Mouse (Mus musculus): Measurements from ENCODE around the gene Pkp4. TPM values are rescaled to one million over a fixed set of nuclear protein-coding genes. Genes with fewer than 3 reads are reported as not detected.
A peak's percentile ranks its signal among the peaks of the same experiment; 100 is the strongest.

Pkp4 gene
- total RNA-seq (2021) = 100 to 1,000 TPM; 274 to 299 TPM

DNA sequence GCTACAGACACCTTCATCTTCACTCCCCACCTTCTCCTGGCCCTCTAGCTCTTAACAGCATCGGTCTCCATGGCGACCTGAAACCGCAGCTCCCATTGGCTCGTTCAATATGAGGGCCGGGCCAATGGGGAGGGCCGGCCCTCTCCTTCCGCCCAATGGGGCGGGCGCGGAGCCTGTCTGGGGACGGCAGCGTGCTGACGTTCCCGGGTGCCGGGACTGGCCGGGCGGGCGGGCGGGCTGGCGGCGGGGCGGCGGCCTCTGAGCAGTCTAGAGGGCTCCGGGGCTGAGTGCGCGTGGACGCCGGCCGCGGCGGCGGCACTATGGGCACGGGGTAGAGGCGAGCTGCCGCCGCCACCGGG lies at the start of gene Pkp4, which contains the start of gene Ccdc148:
Pkp4 (plus strand) TSS at position 246 of the 359 bp plus-strand sequence.
Ccdc148 (minus strand) TSS at position 79 of the 359 bp plus-strand sequence.
- peak; percentile 70 for DNase-seq (ENCODE audit: extremely low spot score in 1 of 2, low spot score in 1 of 2)

- no peak for DNase-seq (ENCODE audit: extremely low spot score in 1 of 2, low spot score in 1 of 2)
Observed at GRCm38 (mm10) chr2:59129023-59129422, 31.6 kb upstream of the Pkp4 start.

DNA sequence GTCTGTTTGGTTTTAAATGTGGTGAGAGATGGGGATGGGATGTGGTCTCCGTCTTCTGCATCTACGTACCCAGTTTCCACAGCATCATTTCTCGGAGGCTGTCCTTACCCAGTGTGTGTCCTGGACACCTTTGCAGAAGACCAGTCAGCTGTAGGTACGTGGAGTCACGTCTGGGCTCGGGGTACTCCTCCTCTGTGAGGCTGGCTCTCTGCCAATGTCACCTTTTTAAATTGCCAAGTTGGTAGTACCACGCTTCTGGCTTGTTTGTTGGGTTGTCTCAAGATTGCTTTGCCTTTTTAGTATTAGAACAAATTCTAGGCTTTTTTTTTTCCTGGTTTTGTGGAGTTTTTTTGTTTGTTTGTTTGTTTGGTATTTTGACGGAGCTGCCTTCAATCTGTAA lies 30.8 kb upstream of the Pkp4 start:
- DNase-seq (ENCODE audit: extremely low spot score in 1 of 2, low spot score in 1 of 2) = no peak

DNA sequence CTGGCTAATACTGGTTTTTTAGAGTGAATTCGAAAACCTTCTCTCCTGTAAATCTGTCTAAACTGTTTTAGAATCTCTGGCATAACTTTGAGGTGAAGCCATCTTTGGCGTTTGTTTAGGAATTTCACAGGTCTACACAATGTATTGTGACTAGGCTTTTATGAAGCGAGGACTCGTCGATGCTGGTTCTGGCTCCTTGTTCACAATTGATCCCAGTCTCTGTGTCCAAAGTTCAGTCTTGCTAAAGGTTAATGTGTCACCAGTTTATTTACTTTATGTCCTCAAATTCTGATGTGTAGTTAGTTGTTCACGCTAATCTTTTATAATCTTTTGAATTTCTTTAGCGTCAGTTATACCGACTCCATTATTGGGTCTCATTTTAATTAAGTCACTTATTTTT lies 29.6 kb upstream of the Pkp4 start:
- no peak for DNase-seq (ENCODE audit: extremely low spot score in 1 of 2, low spot score in 1 of 2)

- DNase-seq (ENCODE audit: extremely low spot score in 1 of 2, low spot score in 1 of 2) = no peak
Observed at GRCm38 (mm10) chr2:59155428-59155827, 5.2 kb upstream of the Pkp4 start.

- no peak for DNase-seq (ENCODE audit: extremely low spot score in 1 of 2, low spot score in 1 of 2)
Observed at GRCm38 (mm10) chr2:59158117-59158516, 2.5 kb upstream of the Pkp4 start.

GRCm38 (mm10) chr2:59159961-59160604 lies 567 bp upstream of the Pkp4 start:
- no peak for DNase-seq (ENCODE audit: extremely low spot score in 1 of 2, low spot score in 1 of 2)

GRCm38 (mm10) chr2:59161021-59161440 lies 381 bp downstream of the Pkp4 start:
- DNase-seq (ENCODE audit: extremely low spot score in 1 of 2, low spot score in 1 of 2) = no peak

DNA sequence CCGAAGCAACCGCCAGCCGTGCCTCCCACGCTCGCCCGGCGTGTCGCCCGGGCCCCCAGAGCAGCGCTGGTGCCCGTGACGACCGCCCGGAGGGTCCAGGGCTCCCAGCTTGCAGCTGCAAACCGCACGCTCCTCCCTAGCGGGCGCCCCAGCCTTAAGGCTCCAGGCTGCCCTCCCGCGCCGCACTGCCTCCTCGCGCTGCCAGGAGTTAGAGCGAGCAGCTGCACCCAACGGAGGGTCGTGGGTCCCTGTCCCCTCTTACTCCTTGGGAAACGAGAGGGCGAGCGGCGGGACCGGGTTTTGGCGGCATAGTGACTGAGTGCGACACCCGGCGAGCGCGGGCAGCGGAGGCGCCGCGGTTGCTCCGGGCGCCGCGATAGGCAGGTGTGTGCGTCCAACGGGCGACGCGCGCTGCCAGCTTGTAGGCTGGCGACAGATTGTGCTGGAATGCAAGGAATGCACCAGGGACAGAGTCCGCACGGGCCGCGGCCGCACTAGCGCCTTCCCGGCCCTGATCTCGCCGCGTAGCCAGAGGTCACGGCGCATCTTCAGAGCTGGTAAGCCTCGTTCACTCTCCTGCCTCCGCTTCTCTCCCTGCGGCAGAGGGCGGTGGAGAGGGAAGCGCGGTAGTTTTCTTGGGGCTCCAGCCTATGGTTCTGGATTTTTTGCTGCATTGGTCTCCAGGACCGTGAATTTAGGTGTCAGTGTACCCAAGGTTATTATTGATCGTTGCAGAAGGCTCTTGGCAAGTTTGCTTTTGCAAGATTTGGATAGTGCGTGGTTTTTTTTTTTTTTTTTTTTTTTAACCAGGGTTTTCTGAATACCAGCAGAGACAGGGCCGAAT lies 1.0 kb downstream of the Pkp4 start:
- DNase-seq (ENCODE audit: extremely low spot score in 1 of 2, low spot score in 1 of 2) = peak; percentile 60 to 77

GRCm38 (mm10) chr2:59162285-59162600 lies 1.6 kb downstream of the Pkp4 start:
- no peak for DNase-seq (ENCODE audit: extremely low spot score in 1 of 2, low spot score in 1 of 2)

- peak in 1 of 2 experiments; percentile 4 for DNase-seq (ENCODE audit: extremely low spot score in 1 of 2, low spot score in 1 of 2)
Observed at GRCm38 (mm10) chr2:59166976-59167375, 6.3 kb downstream of the Pkp4 start.

DNA sequence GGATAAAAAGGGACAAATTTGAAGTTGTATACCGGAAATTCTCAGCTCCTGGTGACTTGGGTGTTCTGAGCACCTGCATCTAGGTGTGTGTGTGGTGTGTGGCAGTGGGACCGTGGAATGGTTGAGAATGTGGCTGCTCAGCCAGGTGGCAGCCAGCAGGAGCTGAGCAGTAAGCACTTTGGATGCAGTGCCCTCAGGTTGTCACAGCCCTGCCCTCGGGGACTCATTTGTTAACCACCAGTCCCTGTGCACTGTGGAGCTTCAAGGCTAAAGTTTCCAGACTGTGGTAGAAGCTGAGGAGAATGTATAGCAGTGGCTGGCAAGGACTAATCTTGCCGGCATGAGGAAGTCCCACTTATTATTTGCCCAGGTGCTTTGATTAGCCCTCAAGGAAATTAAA lies 7.2 kb downstream of the Pkp4 start:
- DNase-seq (ENCODE audit: extremely low spot score in 1 of 2, low spot score in 1 of 2) = no peak

DNA sequence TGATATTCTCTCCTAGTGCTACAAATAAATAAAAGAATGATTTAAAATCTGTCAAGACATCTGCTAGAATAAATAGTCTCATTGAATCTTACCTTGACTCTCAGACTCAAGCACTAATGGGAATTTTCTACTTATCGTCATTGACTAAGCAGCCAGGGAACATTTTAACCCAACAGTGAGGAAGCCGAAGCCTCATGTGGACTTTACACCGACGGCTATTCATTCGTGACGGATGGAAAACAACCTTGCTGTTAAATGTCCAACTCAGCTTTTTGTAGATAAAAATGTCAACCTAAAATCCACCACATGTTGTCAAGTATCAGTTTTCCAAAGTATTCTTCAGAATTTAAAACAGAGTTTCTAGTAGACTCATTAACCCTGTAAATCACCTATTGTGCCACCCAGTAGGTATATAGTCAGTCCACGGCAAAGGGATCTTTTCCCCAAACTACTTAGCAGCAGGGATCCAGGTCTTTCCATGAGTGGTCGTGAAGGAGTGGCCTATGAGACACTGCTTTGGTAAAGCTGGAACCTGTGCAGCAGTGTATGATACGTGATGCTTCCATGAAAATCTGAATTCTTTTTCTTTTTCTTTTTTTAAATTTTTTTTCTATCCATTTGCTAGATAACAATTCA lies 9.0 kb downstream of the Pkp4 start:
- no peak for DNase-seq (ENCODE audit: extremely low spot score in 1 of 2, low spot score in 1 of 2)

DNA sequence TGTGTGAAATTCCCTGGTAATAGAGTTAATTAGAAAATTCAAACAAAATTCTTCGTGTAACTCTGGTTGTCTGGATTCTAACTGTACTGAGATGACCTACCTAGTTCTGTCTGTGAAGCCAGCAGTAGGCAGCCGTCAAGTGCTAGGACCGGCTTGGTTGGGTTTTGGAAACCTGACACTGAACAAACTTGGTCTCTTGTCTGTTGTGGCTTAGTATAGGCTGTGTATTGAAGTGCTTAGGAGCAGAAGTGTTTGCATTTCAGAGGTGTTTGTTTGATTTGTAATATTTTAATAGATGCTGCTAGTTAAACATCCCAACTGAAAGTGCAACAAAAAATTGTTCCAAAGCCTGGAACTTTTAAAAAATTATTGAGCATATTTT lies 9.5 kb downstream of the Pkp4 start:
- DNase-seq (ENCODE audit: extremely low spot score in 1 of 2, low spot score in 1 of 2) = no peak

- DNase-seq (ENCODE audit: extremely low spot score in 1 of 2, low spot score in 1 of 2) = peak in 1 of 2 experiments; percentile 2
Observed at GRCm38 (mm10) chr2:59170593-59170992, 9.9 kb downstream of the Pkp4 start.

- DNase-seq (ENCODE audit: extremely low spot score in 1 of 2, low spot score in 1 of 2) = peak in 1 of 2 experiments; percentile 7
Observed at GRCm38 (mm10) chr2:59171533-59171932, 10.9 kb downstream of the Pkp4 start.

DNA sequence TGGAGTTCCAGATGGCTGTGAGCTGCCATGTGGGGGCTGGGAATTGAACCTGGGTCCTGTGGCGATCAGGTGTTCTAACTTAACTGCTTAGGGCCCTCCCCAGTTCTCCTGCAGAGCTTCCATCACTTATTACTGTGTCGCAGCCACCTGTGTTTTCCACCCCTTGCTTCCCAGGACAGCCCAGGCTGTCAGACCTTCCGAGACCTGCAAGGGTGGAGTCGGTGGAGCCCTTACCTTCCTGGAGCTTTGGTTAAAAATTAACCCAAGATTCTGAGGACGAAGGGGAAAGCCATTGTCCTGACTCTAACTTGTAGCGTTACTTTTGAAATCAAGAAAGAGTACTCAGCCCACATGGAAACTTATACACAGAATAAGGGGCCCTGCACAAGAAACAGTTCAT lies 15.3 kb downstream of the Pkp4 start:
- DNase-seq (ENCODE audit: extremely low spot score in 1 of 2, low spot score in 1 of 2) = no peak

DNA sequence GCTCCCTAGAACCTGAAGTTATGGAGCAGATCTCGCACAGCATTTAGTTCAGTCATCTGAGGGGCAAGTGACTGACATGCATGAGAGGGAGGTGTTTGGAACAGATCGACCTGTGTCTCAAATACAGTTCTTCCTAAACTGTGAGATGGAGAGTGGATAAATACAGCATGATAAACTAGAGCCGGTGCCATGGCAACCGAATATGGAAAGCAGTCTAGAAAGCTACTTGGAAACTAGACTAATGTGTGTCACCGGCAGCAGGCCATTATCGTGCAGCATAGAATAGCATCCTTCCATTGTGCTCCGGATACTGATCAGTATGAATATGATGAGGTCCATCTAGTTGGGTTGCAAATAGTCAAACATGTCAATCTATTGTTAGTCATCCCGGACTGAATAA lies 17.5 kb downstream of the Pkp4 start:
- peak in 1 of 2 experiments; percentile 31 for DNase-seq (ENCODE audit: extremely low spot score in 1 of 2, low spot score in 1 of 2)

DNA sequence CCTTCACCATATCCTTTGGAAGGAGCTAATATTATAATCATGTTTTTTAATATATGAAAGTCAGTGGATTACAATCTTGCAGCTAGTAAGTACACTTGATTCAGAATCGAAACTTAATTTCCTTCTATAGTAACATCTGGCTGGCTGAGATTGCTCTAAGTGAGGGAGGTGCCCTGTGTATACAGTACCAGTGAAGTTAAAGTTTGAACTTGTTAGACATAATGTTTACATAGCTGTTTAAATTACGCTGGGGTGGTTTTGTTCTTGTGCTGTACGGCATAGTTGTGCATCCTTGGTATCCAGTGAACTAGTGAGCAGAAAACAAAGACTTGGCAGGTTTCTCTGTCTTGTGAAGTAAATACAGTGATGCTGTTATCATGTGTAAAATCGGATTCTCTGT lies 18.3 kb downstream of the Pkp4 start:
- DNase-seq (ENCODE audit: extremely low spot score in 1 of 2, low spot score in 1 of 2) = no peak

DNA sequence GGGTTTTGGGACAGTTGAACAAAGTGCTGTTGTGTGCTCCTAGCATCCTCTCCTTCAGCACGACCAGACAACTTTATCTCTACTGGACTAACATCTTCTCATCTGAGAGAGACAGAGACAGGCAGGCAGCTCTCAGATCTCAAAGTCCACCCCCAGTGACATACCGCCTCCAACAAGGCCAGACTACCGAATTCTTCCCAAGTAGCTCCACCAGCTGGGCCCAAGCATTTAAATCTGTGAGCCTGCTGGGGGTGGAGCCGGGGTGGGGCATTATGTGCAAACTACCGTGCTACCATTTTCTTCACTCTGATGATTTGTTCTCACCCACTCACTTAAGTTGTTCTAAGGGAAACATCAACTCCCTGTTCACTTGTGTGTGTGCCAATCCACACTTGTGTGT lies 18.8 kb downstream of the Pkp4 start:
- no peak for DNase-seq (ENCODE audit: extremely low spot score in 1 of 2, low spot score in 1 of 2)

GRCm38 (mm10) chr2:59181321-59182113 lies 20.9 kb downstream of the Pkp4 start:
- no peak for DNase-seq (ENCODE audit: extremely low spot score in 1 of 2, low spot score in 1 of 2)

Measured in layer of hippocampus, postnatal 25 days (tissue).